Mouse (Mus musculus) heart, embryonic 16.5 days (tissue): ENCODE measurements around the gene Pik3ip1. TPM values are rescaled to one million over a fixed set of nuclear protein-coding genes. Genes with fewer than 3 reads are reported as not detected.
A peak's percentile ranks its signal among the peaks of the same experiment; 100 is the strongest.

Experiments
- ATAC-seq: fragments of 200-750 bp; cut with Nextera tagmentation; replicated peaks from 2 replicates; pipeline ENCODE4 v1.8.0; 2017; ENCODE audit warnings: moderate number of reproducible peaks; ENCODE audit not compliant: insufficient read depth, low FRiP score; ENCODE audit errors: extremely low read depth
- H3K27ac ChIP-seq: fragments of 300-500 bp; sonication (generic); 2 replicates; pipeline ENCODE4 v1.5.1; 2014; ENCODE audit warnings: mild to moderate bottlenecking, low read length, control low read depth, moderate library complexity
- H3K27me3 ChIP-seq: fragments of 300-500 bp; sonication (generic); 2 replicates; pipeline ENCODE4 v1.6.1; 2014; ENCODE audit warnings: low read length, mixed read lengths; ENCODE audit not compliant: control insufficient read depth, insufficient read depth
- H3K36me3 ChIP-seq: fragments of 300-500 bp; sonication (generic); 2 replicates; pipeline ENCODE4 v1.6.1; 2014; ENCODE audit not compliant: control insufficient read depth, insufficient read depth
- H3K4me1 ChIP-seq: fragments of 300-500 bp; sonication (generic); 2 replicates; pipeline ENCODE4 v1.6.1; 2014; ENCODE audit warnings: low read length, mixed read lengths; ENCODE audit not compliant: control insufficient read depth, insufficient read depth
- H3K4me2 ChIP-seq: fragments of 300-500 bp; sonication (generic); 2 replicates; pipeline ENCODE4 v1.6.1; 2014; ENCODE audit warnings: low read depth, mild to moderate bottlenecking, control low read depth, low read length
- H3K4me3 ChIP-seq: fragments of 300-500 bp; sonication (generic); 2 replicates; pipeline ENCODE4 v1.5.1; 2014; ENCODE audit warnings: mild to moderate bottlenecking, control low read depth, low read length
- H3K9ac ChIP-seq: fragments of 300-500 bp; sonication (generic); 2 replicates; pipeline ENCODE4 v1.6.1; 2014; ENCODE audit warnings: low read length, control low read depth
- H3K9me3 ChIP-seq: fragments of 300-500 bp; sonication (generic); replicated peaks from 2 replicates; pipeline ENCODE4 v1.6.1; 2016; ENCODE audit warnings: low read length; ENCODE audit not compliant: control insufficient read depth
- WGBS: fragments of 180-500 bp; shearing (Covaris S2); extraction: QIAGEN DNeasy Blood & Tissue Kit; methylation state at CpG from one replicate; pipeline ENCODE4 v1.1.7; 2014; 5-methylcytosine and 5-hydroxymethylcytosine counted together
- polyA plus RNA-seq: library from polyadenylated mRNA; unstranded; fragments of >200 nt; fragmentation: Nextera tagmentation; extraction: Ambion mirVana; gene quantifications from 2 replicates; pipeline ENCODE4 v1.2.1, GENCODE M21; 2015

Pik3ip1 gene
- polyA plus RNA-seq, 1 experiment from 2014 or later, result 40.9 TPM

DNA sequence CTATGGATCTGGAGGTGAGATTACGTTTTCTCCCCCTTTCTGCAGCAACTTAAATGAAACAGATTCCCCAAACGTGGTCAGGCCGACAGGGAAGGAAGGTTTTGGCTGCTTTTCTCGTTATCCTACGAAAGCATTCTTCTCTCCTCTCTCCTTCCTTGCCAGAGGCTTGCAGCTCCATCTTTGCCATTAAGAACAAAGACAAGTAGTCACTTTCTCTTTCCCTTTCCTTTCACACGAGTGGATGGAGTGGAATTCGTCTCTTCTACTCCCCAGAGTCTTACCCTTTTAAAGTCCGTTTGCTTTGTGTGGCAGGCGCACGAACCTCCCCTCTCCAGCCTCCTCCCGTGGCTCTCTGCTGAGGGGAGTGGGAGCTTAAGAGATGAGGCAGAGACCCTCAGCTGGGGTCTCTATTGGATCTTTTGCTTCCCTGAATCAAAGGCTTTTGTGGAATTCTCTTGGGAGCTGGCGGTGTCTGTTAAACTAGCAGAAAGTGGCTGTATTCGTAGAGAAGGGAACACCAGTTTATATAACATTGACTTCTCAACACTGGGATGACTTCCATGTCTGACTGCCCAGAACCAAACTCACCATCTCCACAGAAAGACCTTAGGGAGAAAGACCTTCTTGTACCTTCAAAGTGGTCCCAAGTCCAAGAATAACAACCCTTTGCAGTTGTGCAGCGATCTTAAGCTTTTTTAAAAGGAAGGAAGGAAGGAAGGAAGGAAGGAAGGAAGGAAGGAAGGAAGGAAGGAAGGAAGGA is 970 bp downstream of the Pik3ip1 start:
- H3K4me2 ChIP-seq, result peak overlapping the region; percentile 81
- H3K4me1 ChIP-seq, result peaks cover 37% of the 10 kb centered on the region
- no peak for ATAC-seq
- peak overlapping the region; percentile 80 for H3K9ac ChIP-seq
- WGBS, result 2% methylated on average over 14 of the region's 14 CpGs
- peak overlapping the region; percentile 69 for H3K4me3 ChIP-seq
- no peaks in the 10 kb centered on the region for H3K27me3 ChIP-seq
- peak overlapping the region; percentile 91 for H3K27ac ChIP-seq
- peaks cover 10% of the 10 kb centered on the region; the same call in 1 of the 2 replicates for H3K36me3 ChIP-seq
- H3K9me3 ChIP-seq, result no peaks in the 10 kb centered on the region

GRCm38 (mm10) chr11:3331756-3332642 is 1.8 kb downstream of the Pik3ip1 start:
- Histone ChIP-seq H3K27me3 (no peaks in the 10 kb centered on the region), H3K4me2 (peak overlapping the region; percentile 81), H3K36me3 (peaks cover 10% of the 10 kb centered on the region; the same call in 1 of the 2 replicates), H3K9ac (peak overlapping the region; percentile 80), H3K4me1 (peaks cover 45% of the 10 kb centered on the region), H3K4me3 (peak overlapping the region; percentile 69), H3K9me3 (no peaks in the 10 kb centered on the region), H3K27ac (peak overlapping the region; percentile 91)
- under 1% methylated on average over 75 of the region's 75 CpGs for WGBS
- ATAC-seq, result peak; percentile 89

- H3K9ac ChIP-seq, result no peak overlapping the region; the same call in 1 of the 2 replicates
- peaks cover 10% of the 10 kb centered on the region; the same call in 1 of the 2 replicates for H3K36me3 ChIP-seq
- WGBS, result 90% methylated on average over 11 of the region's 11 CpGs
- H3K4me2 ChIP-seq, result no peak overlapping the region
- H3K4me3 ChIP-seq, result no peak overlapping the region
- H3K27me3 ChIP-seq, result no peaks in the 10 kb centered on the region
- H3K9me3 ChIP-seq, result no peaks in the 10 kb centered on the region
- peak overlapping the region; percentile 85 for H3K27ac ChIP-seq
- no peak for ATAC-seq
- H3K4me1 ChIP-seq, result peaks cover 54% of the 10 kb centered on the region
These were observed 3.0 kb downstream of the Pik3ip1 start for GRCm38 (mm10) chr11:3333111-3333695.

GRCm38 (mm10) chr11:3334141-3334710 is 4.0 kb downstream of the Pik3ip1 start:
- no peaks in the 10 kb centered on the region for H3K9me3 ChIP-seq
- H3K27me3 ChIP-seq, result no peaks in the 10 kb centered on the region
- peaks cover 10% of the 10 kb centered on the region; the same call in 1 of the 2 replicates for H3K36me3 ChIP-seq
- no peak overlapping the region for H3K4me3 ChIP-seq
- WGBS, result 84% methylated on average over 11 of the region's 11 CpGs
- no peak overlapping the region; the same call in 1 of the 2 replicates for H3K4me2 ChIP-seq
- no peak overlapping the region for H3K9ac ChIP-seq
- no peak for ATAC-seq
- H3K27ac ChIP-seq, result peak overlapping the region; percentile 69; the same call in 1 of the 2 replicates
- H3K4me1 ChIP-seq, result peaks cover 49% of the 10 kb centered on the region

DNA sequence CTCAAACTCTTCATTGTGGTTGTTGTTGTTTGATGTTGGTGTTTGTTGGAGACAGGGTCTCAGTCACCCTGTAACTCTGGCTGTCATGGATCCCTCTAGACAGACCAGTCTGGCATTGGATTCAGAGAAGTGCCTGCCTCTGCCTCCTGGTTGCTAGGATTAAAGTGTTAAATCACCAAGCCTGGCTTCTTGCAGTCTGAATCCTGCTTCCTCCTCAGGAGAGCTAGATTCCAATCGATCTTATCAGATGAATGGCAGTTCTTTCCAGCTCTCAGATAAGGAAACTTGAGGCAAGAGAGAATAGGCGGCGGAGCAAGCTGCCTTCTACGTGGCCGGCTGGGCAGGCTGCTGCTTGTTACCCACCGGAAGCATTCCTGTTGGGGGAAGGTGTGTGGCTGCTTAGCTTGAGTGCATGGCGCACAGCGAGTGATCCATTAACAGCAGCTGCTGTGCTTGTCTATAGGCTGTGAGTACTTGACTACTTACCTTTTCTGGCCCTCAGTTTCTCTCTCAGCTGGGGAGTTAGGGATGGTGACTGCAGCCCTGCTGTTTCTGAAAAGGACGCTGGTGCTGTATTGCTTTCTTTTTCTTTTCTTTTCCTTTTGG is 4.6 kb downstream of the Pik3ip1 start:
- peak overlapping the region; percentile 19 for H3K9ac ChIP-seq
- peaks cover 10% of the 10 kb centered on the region; the same call in 1 of the 2 replicates for H3K36me3 ChIP-seq
- peak overlapping the region; percentile 38 for H3K4me2 ChIP-seq
- 31% methylated on average over 9 of the region's 9 CpGs for WGBS
- peak overlapping the region; percentile 69 for H3K27ac ChIP-seq
- no peak for ATAC-seq
- H3K9me3 ChIP-seq, result no peaks in the 10 kb centered on the region
- no peaks in the 10 kb centered on the region for H3K27me3 ChIP-seq
- H3K4me1 ChIP-seq, result peaks cover 44% of the 10 kb centered on the region
- no peak overlapping the region for H3K4me3 ChIP-seq

DNA sequence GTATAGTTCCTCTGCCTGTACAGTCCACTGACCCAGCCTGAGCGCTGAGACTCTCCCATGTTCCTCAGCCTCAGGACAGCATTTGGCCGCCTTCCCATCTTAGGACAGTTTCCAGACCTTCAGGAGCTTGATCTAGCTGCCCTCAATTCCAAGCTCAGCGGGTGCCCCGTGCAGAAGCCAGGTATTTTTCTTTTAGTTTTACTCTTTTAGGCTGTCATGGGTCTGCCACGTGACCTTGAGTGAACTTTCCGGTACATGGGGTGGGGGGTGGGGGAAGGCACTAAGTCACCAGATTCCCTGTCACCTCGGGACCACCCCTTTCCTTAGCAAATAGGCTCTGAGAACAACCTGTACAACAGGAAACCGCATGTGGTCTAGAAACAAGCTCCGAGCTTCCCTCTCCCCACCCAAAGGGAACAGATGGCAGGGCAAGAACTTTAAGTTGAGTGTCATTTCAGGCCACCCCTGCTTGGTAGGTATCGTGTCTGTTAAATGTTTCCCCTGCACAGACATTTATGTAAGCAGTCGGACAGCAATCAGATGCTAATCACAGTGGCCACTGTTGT is 5.5 kb downstream of the Pik3ip1 start:
- peak overlapping the region; percentile 44; the same call in 1 of the 2 replicates for H3K9ac ChIP-seq
- peak overlapping the region; percentile 38 for H3K4me2 ChIP-seq
- H3K27ac ChIP-seq, result peak overlapping the region; percentile 69
- WGBS, result 20% methylated on average over 11 of the region's 11 CpGs
- H3K36me3 ChIP-seq, result peaks cover 10% of the 10 kb centered on the region; the same call in 1 of the 2 replicates
- H3K4me3 ChIP-seq, result peak overlapping the region; percentile 1; the same call in 1 of the 2 replicates
- no peaks in the 10 kb centered on the region for H3K9me3 ChIP-seq
- peaks cover 42% of the 10 kb centered on the region for H3K4me1 ChIP-seq
- H3K27me3 ChIP-seq, result no peaks in the 10 kb centered on the region
- ATAC-seq, result no peak

DNA sequence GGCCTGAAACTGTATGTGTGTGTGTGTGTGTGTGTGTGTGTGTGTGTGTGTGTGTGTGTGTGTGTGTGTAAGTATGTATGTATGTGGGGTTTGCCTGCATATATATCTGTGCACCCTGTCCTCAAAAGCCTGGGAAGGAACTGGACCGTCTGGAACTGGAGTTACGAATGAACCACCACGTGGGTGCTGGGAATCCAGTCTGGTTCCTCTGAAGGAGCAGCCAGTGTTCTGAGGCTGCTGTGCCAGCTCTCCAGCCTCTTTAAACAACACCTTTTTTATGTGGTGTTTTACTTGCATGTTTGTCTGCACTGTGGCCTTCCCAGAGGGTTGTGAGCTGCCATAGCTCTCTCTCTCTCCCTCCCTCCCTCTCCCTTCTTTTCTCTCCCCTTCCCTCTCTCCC is 6.4 kb downstream of the Pik3ip1 start:
- H3K4me3 ChIP-seq, result no peak overlapping the region
- H3K27ac ChIP-seq, result peak overlapping the region; percentile 69
- H3K9me3 ChIP-seq, result no peaks in the 10 kb centered on the region
- peaks cover 42% of the 10 kb centered on the region for H3K4me1 ChIP-seq
- no peaks in the 10 kb centered on the region for H3K27me3 ChIP-seq
- no peak for ATAC-seq
- peaks cover 14% of the 10 kb centered on the region; the same call in 1 of the 2 replicates for H3K36me3 ChIP-seq
- no peak overlapping the region for H3K9ac ChIP-seq
- WGBS, result 75% methylated on average over 3 of the region's 3 CpGs
- no peak overlapping the region for H3K4me2 ChIP-seq
